In genomic region chr12:100724182-100724581, GRCm38 (mm10) we compare ENCODE assay signal across 8 mouse cellular contexts. TPM values are rescaled to one million over a fixed set of nuclear protein-coding genes. Genes with fewer than 3 reads are reported as not detected.
DNase-seq lines count a peak whose midpoint lies in the region; ATAC-seq and TF ChIP-seq lines count a peak whose summit lies in the region.

No protein-coding gene starts in this region.

- ATAC-seq in heart, embryonic 15.5 days (replicated peaks; ENCODE audit: insufficient number of reproducible peaks, insufficient read depth, low FRiP score, low read depth), result no peak
- ATAC-seq in hindbrain, embryonic 12.5 days (ENCODE audit: low FRiP score), result peak; percentile 3
- ATAC-seq in inflammation-experienced regulatory T-cells, adult 6 months, result no peak

- peaks cover 17% of the 10 kb centered on the region for H3K4me1 ChIP-seq in heart, embryonic 15.5 days (replicated peaks)
- peaks cover 0 to 4% of the 10 kb centered on the region in 2 experiments; a peak in 2 of 4 replicates for H3K4me1 ChIP-seq in MEL (ENCODE audit: control insufficient read depth in 1 of 2, insufficient read depth in 2 of 2, low read length in 2 of 2)
- H3K4me1 ChIP-seq in hindbrain, embryonic 12.5 days, result peaks cover 5% of the 10 kb centered on the region

- no peak for TF ChIP-seq RAD21 in MEL (IDR thresholded peaks at IDR 0.05; ENCODE audit: low read depth, low read length)

- no peaks in the 10 kb centered on the region for H3K27me3 ChIP-seq in heart, embryonic 15.5 days
- H3K27me3 ChIP-seq in MEL (ENCODE audit: control insufficient read depth in 1 of 2, insufficient read depth in 2 of 2, low read length in 2 of 2), result no peaks in the 10 kb centered on the region
- no peaks in the 10 kb centered on the region for H3K27me3 ChIP-seq in hindbrain, embryonic 12.5 days

- TF ChIP-seq CTCF in MEL (IDR thresholded peaks at IDR 0.05 in 2 of 3, conservative IDR thresholded peaks at IDR 0.05 in 1 of 3; ENCODE audit: control insufficient read depth in 1 of 3, insufficient read depth in 1 of 3, low read depth in 2 of 3, low read length in 3 of 3, poor library complexity in 1 of 3, severe bottlenecking in 1 of 3), result no peak

- H3K27ac ChIP-seq in heart, embryonic 15.5 days, result peak overlapping the region; percentile 99
- no peak overlapping the region for H3K27ac ChIP-seq in MEL (ENCODE audit: control insufficient read depth, low read depth, low read length)
- H3K27ac ChIP-seq in hindbrain, embryonic 12.5 days, result peak overlapping the region; percentile 93

- no peak for TF ChIP-seq POLR2A in MEL (IDR thresholded peaks at IDR 0.05; ENCODE audit: control insufficient read depth in 1 of 2, insufficient read depth in 1 of 2, low read depth in 1 of 2, low read length in 2 of 2, poor library complexity in 1 of 2)

- H3K9ac ChIP-seq in heart, embryonic 15.5 days, result peak overlapping the region; percentile 87
- H3K9ac ChIP-seq in MEL (ENCODE audit: control insufficient read depth, low read depth, low read length, poor library complexity, severe bottlenecking), result peak overlapping the region; percentile 46
- peak overlapping the region; percentile 75 for H3K9ac ChIP-seq in hindbrain, embryonic 12.5 days

- no peaks in the 10 kb centered on the region for H3K36me3 ChIP-seq in heart, embryonic 15.5 days
- peaks cover 0 to 5% of the 10 kb centered on the region in 2 experiments; a peak in 1 of 4 replicates for H3K36me3 ChIP-seq in MEL (ENCODE audit: control insufficient read depth in 1 of 2, insufficient read depth in 2 of 2, low read length in 2 of 2)
- H3K36me3 ChIP-seq in hindbrain, embryonic 12.5 days, result no peaks in the 10 kb centered on the region

- whole genome bisulfite sequencing in heart, embryonic 15.5 days, result 2% methylated on average over 8 of the region's 8 CpGs
- WGBS in hindbrain, embryonic 12.5 days, result 3% methylated on average over 8 of the region's 8 CpGs

- peak overlapping the region; percentile 85 for H3K4me2 ChIP-seq in heart, embryonic 15.5 days
- H3K4me2 ChIP-seq in hindbrain, embryonic 12.5 days (replicated peaks), result peak overlapping the region; percentile 89

- no peaks in the 10 kb centered on the region; the same call in 1 of the 2 replicates for H3K79me2 ChIP-seq in MEL (ENCODE audit: control insufficient read depth, insufficient read depth, low read length, poor library complexity)

- intact Hi-C loops in heart, postnatal 14 days (cut with DNase I), result loop anchor here (1.0 to 10.0 kb wide), 4 partner anchors 53 to 539 kb away; partner anchors contain the start of gene Dglucy

- H3K4me3 ChIP-seq in heart, embryonic 15.5 days, result peak overlapping the region; percentile 92
- H3K4me3 ChIP-seq in MEL (ENCODE audit: control insufficient read depth in 1 of 2, insufficient read depth in 1 of 2, low read depth in 2 of 2, low read length in 2 of 2), result peak overlapping the region; percentile 74 to 83
- peak overlapping the region; percentile 70 for H3K4me3 ChIP-seq in hindbrain, embryonic 12.5 days

- TF ChIP-seq EP300 in MEL (IDR thresholded peaks at IDR 0.05; ENCODE audit: low read depth in 1 of 2, low read length in 2 of 2), result no peak

- no peak for DNase-seq in heart, postnatal 14 days
- peak; percentile 50 for DNase-seq in MEL (ENCODE audit: low read depth, low spot score)
- DNase-seq in lung, postnatal 36 days, result peak; percentile 10
- DNase-seq in frontal cortex, postnatal 25 days (ENCODE audit: low spot score in 2 of 2), result no peak
- no peak for DNase-seq in gastrocnemius, postnatal 10 days

- no peaks in the 10 kb centered on the region for H3K9me3 ChIP-seq in heart, embryonic 15.5 days (replicated peaks)
- H3K9me3 ChIP-seq in MEL (replicated peaks; ENCODE audit: insufficient read depth, low read length), result no peaks in the 10 kb centered on the region
- H3K9me3 ChIP-seq in hindbrain, embryonic 12.5 days (replicated peaks), result no peaks in the 10 kb centered on the region

TF ChIP-seq in MEL, 35 proteins besides CTCF, POLR2A, EP300 and RAD21:
- TF ChIP-seq MAFK (IDR thresholded peaks at IDR 0.05; ENCODE audit: borderline replicate concordance, low read depth, low read length), result no peak
- TF ChIP-seq GATA1 (IDR thresholded peaks at IDR 0.05; ENCODE audit: low read depth, low read length), result no peak
- no peak for TF ChIP-seq KAT2A (conservative IDR thresholded peaks at IDR 0.05; ENCODE audit: low read depth, low read length)
- TF ChIP-seq ZKSCAN1 (IDR thresholded peaks at IDR 0.05; ENCODE audit: low read depth, low read length), result no peak
- TF ChIP-seq ELF1 (IDR thresholded peaks at IDR 0.05; ENCODE audit: low read depth, low read length), result no peak
- TF ChIP-seq ZMIZ1 (IDR thresholded peaks at IDR 0.05; ENCODE audit: low read depth, low read length), result no peak
- TF ChIP-seq MEF2A (IDR thresholded peaks at IDR 0.05; ENCODE audit: extremely low read depth, insufficient replicate concordance, low read depth, low read length, poor library complexity, severe bottlenecking), result no peak
- no peak for TF ChIP-seq JUND (IDR thresholded peaks at IDR 0.05; ENCODE audit: low read depth, low read length)
- no peak for TF ChIP-seq BHLHE40 (IDR thresholded peaks at IDR 0.05; ENCODE audit: borderline replicate concordance, low read depth, low read length)
- TF ChIP-seq MXI1 (IDR thresholded peaks at IDR 0.05; ENCODE audit: low read depth, low read length), result no peak
- TF ChIP-seq POLR2AphosphoS2 (IDR thresholded peaks at IDR 0.05; ENCODE audit: low read length), result no peak
- no peak for TF ChIP-seq TBP (IDR thresholded peaks at IDR 0.05; ENCODE audit: low read depth, low read length)
- TF ChIP-seq POLR2AphosphoS5 (IDR thresholded peaks at IDR 0.05; ENCODE audit: borderline replicate concordance, low read depth, low read length), result no peak

RNA-seq across cellular contexts. Expression of gene Rps6ka5, which starts 2.6 kb away (rescaled TPM):
- polyA plus RNA-seq in heart, embryonic 15.5 days (2015; fragmentation: Nextera tagmentation; extraction: Ambion mirVana), result 3.9 and 4.7 TPM in 2 replicates
- total RNA-seq in heart, postnatal 14 days (2021), result 10 to 100 TPM; 13.4 to 17.9 TPM
- 0.92 and 1.6 TPM in 2 replicates for total RNA-seq in MEL (2012; rRNA removed)
- 1 to 10 TPM in 1 of 2 experiments, not detected in 1; 3.3 TPM for polyA plus RNA-seq in MEL (2012; ENCODE audit: insufficient read depth in 1 of 2, insufficient read length in 2 of 2, low read depth in 1 of 2, low replicate concordance in 2 of 2, missing spikeins in 1 of 2)
- 6.5 and 7.0 TPM in 2 replicates for polyA plus RNA-seq in hindbrain, embryonic 12.5 days (2016; fragmentation: Nextera tagmentation; extraction: Ambion mirVana)
- 1 to 10 TPM; 3.1 to 6.5 (median 5.4) TPM for polyA plus RNA-seq in inflammation-experienced regulatory T-cells, adult 6 months (2017; shearing (Covaris generic))
- 10 to 100 TPM; 10.4 to 11.5 TPM for total RNA-seq in gastrocnemius, postnatal 10 days (2021)

RNA-seq across cellular contexts. Expression of gene Dglucy, which starts 54.7 kb away (rescaled TPM):
- 4.5 and 5.3 TPM in 2 replicates for polyA plus RNA-seq in heart, embryonic 15.5 days (2015; fragmentation: Nextera tagmentation; extraction: Ambion mirVana)
- 10 to 100 TPM; 32.7 to 44.1 TPM for total RNA-seq in heart, postnatal 14 days (2021)
- total RNA-seq in MEL (2012; rRNA removed), result not detected in 2 replicates
- under 1 TPM in 1 of 2 experiments, not detected in 1; 0.03 TPM for polyA plus RNA-seq in MEL (2012; ENCODE audit: insufficient read depth in 1 of 2, insufficient read length in 2 of 2, low read depth in 1 of 2, low replicate concordance in 2 of 2, missing spikeins in 1 of 2)
- polyA plus RNA-seq in hindbrain, embryonic 12.5 days (2016; fragmentation: Nextera tagmentation; extraction: Ambion mirVana), result 2.0 and 2.8 TPM in 2 replicates
- polyA plus RNA-seq in inflammation-experienced regulatory T-cells, adult 6 months (2017; shearing (Covaris generic)), result 10 to 100 TPM; 12.6 to 19.5 (median 14.1) TPM
- total RNA-seq in gastrocnemius, postnatal 10 days (2021), result 1 to 10 TPM; 3.9 to 5.0 TPM

Comparison
In these comparisons a context has a peak if more than half of its experiments do, and no peak if none do; other contexts are left out.
1. DNase-seq: peak in MEL (single experiment) and lung, postnatal 36 days (single experiment); none in heart, postnatal 14 days (0 of 2), frontal cortex, postnatal 25 days (0 of 2) and gastrocnemius, postnatal 10 days (single experiment).
2. Peak in every context shown above with its lines, with median percentiles within 50 percentile points of each other: H3K4me3 ChIP-seq and H3K9ac ChIP-seq.